Mouse (Mus musculus) spleen, adult 2 months (tissue): ENCODE data around the gene Ano9. TPM values are rescaled to one million over a fixed set of nuclear protein-coding genes. Genes with fewer than 3 reads are reported as not detected.

ENCODE experiments used
- DNase-seq, 2 experiments: peaks; one replicate each; pipeline versions ENCODE4 v3.0.0 to v3.0.0-alpha.2; 2012 to 2021; ENCODE audit warnings: low spot score in 2 of 2, low read depth in 1 of 2
- H3K27ac ChIP-seq: fragments of 200-500 bp; 2 replicates; pipeline ENCODE4 v1.5.1; 2012; ENCODE audit warnings: low read length, inconsistent platforms; ENCODE audit not compliant: insufficient read depth
- H3K27me3 ChIP-seq: fragments of 200-500 bp; 2 replicates; pipeline ENCODE4 v1.6.1; 2012; ENCODE audit warnings: mild to moderate bottlenecking, moderate library complexity, low read length, inconsistent platforms; ENCODE audit not compliant: control insufficient read depth, insufficient read depth
- H3K36me3 ChIP-seq: fragments of 200-500 bp; 2 replicates; pipeline ENCODE4 v1.6.1; 2012; ENCODE audit warnings: mild to moderate bottlenecking, low read length, inconsistent platforms; ENCODE audit not compliant: control insufficient read depth, insufficient read depth
- H3K4me1 ChIP-seq: fragments of 200-500 bp; 2 replicates; pipeline ENCODE4 v1.6.1; 2011; ENCODE audit warnings: inconsistent platforms; ENCODE audit not compliant: control insufficient read depth, insufficient read depth, insufficient read length
- H3K4me3 ChIP-seq: fragments of 200-500 bp; 2 replicates; pipeline ENCODE4 v1.5.1; 2011; ENCODE audit warnings: mild to moderate bottlenecking, inconsistent platforms; ENCODE audit not compliant: insufficient read depth, insufficient read length; ENCODE audit errors: extremely low read depth
- CTCF ChIP-seq: fragments of 200-500 bp; IDR thresholded peaks from 2 replicates; pipeline ENCODE4 v1.5.1; 2011; ENCODE audit warnings: mild to moderate bottlenecking, inconsistent platforms; ENCODE audit not compliant: insufficient read depth, insufficient read length, insufficient replicate concordance; ENCODE audit errors: extremely low read depth
- POLR2A ChIP-seq: fragments of 200-500 bp; IDR thresholded peaks from 2 replicates; pipeline ENCODE4 v1.6.1; 2011; ENCODE audit warnings: low read depth, low read length, inconsistent platforms
- WGBS: fragments of 180-500 bp; shearing (Covaris S2); methylation state at CpG from one replicate; pipeline ENCODE4 v1.1.7; 2018; 5-methylcytosine and 5-hydroxymethylcytosine counted together
- polyA plus RNA-seq: library from polyadenylated mRNA; depleted of rRNA; stranded (reverse); fragments of >200 nt; gene quantifications from 2 replicates; pipeline ENCODE4 v1.2.3, GENCODE M21; 2012; rRNA removed

Ano9 gene
- polyA plus RNA-seq, 1 experiment: 0.02 TPM

DNA sequence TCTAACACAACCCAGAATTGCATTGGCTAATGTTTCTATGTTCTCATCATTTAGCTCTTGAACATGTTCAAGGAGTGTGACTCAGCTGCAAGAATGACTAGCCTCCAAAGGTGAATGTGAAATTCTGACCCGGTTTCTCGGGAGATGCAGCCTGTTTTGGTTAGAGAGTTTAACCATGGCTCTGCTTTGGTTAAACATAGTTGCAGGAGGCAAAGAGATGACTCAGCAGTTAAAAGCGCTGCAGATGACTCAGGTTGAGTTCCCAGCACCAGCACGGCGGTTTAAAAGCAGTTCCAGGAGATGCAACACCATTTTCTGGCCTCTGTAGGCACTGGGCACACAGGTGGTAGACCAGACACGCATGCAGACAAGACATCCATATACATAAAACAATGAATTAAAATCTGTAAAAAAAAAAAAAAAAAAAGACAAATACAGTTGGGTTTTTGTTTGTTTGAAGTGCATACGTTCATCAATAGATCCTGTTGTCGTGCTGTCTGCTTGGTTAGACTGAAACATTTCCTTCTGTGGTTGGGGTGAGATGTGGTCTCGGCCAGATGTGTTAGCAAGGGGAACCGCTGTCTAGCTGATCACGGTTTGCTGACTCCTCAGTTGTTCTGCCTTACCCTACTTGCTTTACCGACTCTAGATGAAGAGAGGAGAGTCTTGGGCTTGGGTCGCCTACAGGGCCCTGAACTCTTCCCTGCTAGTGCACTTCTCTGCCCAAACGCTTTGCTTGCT, 58.8 kb downstream of the Ano9 start:
- Histone ChIP-seq H3K36me3 (no peaks in the 10 kb centered on the region), H3K27ac (no peak overlapping the region), H3K4me1 (peaks cover 10% of the 10 kb centered on the region), H3K27me3 (peaks cover 15% of the 10 kb centered on the region), H3K4me3 (no peak overlapping the region)
- TF ChIP-seq CTCF (no peak), POLR2A (no peak)
- 43% methylated on average over 14 of the region's 14 CpGs for WGBS
- DNase-seq: no peak

DNA sequence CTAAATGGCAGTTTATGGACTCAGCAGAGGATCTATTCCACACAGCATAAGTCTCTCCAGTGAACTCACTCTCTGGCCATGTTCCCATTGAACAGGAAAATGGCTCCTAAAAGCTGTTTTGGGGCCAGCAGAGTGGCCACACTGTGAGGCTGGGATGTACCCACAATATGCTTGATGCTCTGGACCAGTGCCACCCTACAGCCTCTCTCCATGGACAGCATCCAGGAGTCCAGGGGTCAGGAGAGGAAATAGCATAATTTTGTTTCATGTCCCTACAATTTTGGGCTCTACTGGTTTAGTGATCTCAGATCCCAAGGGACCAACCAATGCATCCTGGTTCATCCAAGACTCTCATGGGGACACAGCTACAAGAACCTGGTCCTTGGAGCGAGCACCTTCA, 60.1 kb downstream of the Ano9 start:
- whole genome bisulfite sequencing: 91% methylated on average over 1 of the region's 1 CpGs
- peaks cover 15% of the 10 kb centered on the region for H3K27me3 ChIP-seq
- no peaks in the 10 kb centered on the region for H3K36me3 ChIP-seq
- H3K4me3 ChIP-seq: no peak overlapping the region
- TF ChIP-seq CTCF (no peak), POLR2A (no peak)
- H3K27ac ChIP-seq: no peak overlapping the region
- peaks cover 10% of the 10 kb centered on the region for H3K4me1 ChIP-seq
- no peak for DNase-seq

DNA sequence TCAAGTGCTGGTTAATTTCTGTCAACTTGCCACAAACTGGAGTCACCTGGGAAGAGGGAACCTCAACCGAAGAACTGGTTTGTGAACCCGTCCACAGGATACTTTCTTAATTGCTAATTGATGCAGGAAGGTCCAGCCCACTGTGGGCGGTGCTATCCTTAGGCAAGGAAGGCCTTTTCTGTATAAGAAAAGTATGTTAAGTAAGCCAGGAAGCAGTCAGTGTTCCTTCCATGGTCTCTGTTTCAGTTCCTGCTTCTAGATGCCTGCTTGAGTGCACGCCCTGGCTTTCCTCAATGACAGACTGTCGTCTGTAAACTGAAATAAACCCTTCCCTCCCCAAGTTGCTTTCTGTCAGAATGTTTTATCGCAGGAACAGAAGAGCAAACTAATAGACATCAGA, 60.6 kb downstream of the Ano9 start:
- Histone ChIP-seq H3K4me1 (peaks cover 10% of the 10 kb centered on the region), H3K27ac (no peak overlapping the region), H3K4me3 (no peak overlapping the region), H3K27me3 (peaks cover 15% of the 10 kb centered on the region), H3K36me3 (no peaks in the 10 kb centered on the region)
- no peak for TF ChIP-seq CTCF
- TF ChIP-seq POLR2A: no peak
- WGBS: 64% methylated on average over 6 of the region's 6 CpGs
- no peak for DNase-seq

DNA sequence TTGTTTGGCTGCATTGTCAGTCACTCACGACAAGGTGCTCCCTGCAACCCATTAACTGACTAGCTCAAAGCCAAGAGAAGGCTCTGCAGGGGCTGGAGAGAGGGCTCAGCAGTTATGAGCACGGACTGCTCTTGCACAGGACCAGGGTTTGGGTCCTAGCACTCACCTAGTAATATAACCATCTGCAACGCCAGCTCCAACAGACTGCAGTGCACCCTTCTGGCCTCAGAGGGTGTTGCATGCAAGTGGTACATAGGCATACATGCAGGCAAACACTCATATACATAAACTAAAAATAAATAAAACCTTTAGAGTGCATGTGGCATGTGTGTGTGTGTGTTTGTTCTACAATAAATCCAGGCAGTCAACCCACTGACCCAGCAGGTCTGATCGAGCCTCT, 61.8 kb downstream of the Ano9 start:
- DNase-seq: no peak
- peaks cover 7% of the 10 kb centered on the region for H3K27me3 ChIP-seq
- no peaks in the 10 kb centered on the region for H3K36me3 ChIP-seq
- 79% methylated on average over 4 of the region's 4 CpGs for WGBS
- no peak overlapping the region for H3K4me3 ChIP-seq
- no peak overlapping the region for H3K27ac ChIP-seq
- H3K4me1 ChIP-seq: peaks cover 5% of the 10 kb centered on the region
- TF ChIP-seq CTCF (no peak), POLR2A (no peak)

DNA sequence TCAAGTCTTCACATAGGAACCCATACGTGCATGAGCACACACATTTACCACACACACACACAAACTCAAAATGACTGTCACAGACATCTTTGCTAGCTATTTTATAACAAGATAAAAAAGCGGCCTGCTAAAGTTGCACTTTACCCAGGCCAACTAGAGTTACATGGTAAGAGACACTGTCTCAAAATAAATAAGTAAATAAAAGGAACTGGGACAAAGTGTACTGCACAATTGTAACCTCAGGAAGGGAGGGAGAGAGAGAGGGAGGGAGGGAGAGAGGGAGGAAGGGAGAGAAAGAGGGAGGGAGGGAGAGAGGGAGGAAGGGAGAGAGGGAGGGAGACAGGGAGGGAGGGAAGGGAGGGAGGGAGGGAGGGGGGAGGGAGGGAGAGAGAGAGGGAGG, 65.2 kb downstream of the Ano9 start:
- H3K36me3 ChIP-seq: no peaks in the 10 kb centered on the region
- 74% methylated on average over 2 of the region's 2 CpGs for WGBS
- no peak overlapping the region for H3K4me3 ChIP-seq
- no peak for DNase-seq
- H3K27ac ChIP-seq: no peak overlapping the region
- no peak for TF ChIP-seq POLR2A
- H3K4me1 ChIP-seq: peaks cover 9% of the 10 kb centered on the region; the same call in 1 of the 2 replicates
- H3K27me3 ChIP-seq: no peaks in the 10 kb centered on the region

DNA sequence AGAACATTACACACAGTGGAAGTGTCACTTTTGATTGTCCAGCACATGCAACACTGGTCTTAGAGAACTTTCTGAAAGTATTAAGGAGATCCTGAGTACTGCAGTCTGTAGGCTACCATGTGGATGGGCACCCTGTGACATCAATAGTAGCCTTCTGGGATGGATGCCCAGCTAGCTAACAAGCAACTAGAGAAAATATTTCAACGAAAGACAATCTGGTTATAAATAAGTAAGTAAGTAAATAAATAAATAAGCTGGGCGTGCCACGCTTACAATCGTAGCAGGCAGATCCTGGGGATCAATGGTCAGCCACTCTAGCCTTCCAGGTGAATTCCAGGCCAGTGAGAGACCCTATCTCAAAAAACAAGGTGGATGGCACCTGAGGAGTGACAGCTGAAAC, 65.6 kb downstream of the Ano9 start:
- peaks cover 13% of the 10 kb centered on the region; the same call in 1 of the 2 replicates for H3K4me1 ChIP-seq
- WGBS: 87% methylated on average over 4 of the region's 4 CpGs
- no peak overlapping the region for H3K27ac ChIP-seq

More for the DNA sequence above, 65.6 kb downstream of the Ano9 start:
- no peak for DNase-seq
- no peak for TF ChIP-seq POLR2A
- TF ChIP-seq CTCF: no peak
- Histone ChIP-seq H3K4me3 (no peak overlapping the region), H3K36me3 (no peaks in the 10 kb centered on the region), H3K27me3 (no peaks in the 10 kb centered on the region)

Other genes starting within 250 kb of the Ano9 start
- 39.6 and 43.0 TPM in 2 replicates for gene Psmd13, start 235.8 kb downstream of the Ano9 start, polyA plus RNA-seq
- 13.3 and 15.0 TPM in 2 replicates for gene Sirt3, start 235.5 kb downstream of the Ano9 start, polyA plus RNA-seq
- not detected in 2 replicates for gene Cox8b, start 217.4 kb downstream of the Ano9 start, polyA plus RNA-seq
- 0.12 and 0.32 TPM in 2 replicates for gene Nlrp6, start 196.9 kb downstream of the Ano9 start, polyA plus RNA-seq
- 21.2 and 26.0 TPM in 2 replicates for gene Pgghg, start 176.4 kb downstream of the Ano9 start, polyA plus RNA-seq
- 1.2 and 1.3 TPM in 2 replicates for gene Ifitm5, start 167.5 kb downstream of the Ano9 start, polyA plus RNA-seq
- gene Gm45717, start 161.9 kb downstream of the Ano9 start, polyA plus RNA-seq: not detected in 2 replicates
- gene Ifitm2, start 161.8 kb downstream of the Ano9 start, polyA plus RNA-seq: 279 and 436 TPM in 2 replicates
- 159 and 265 TPM in 2 replicates for gene Ifitm1, start 150.6 kb downstream of the Ano9 start, polyA plus RNA-seq
- 177 and 277 TPM in 2 replicates for gene Ifitm3, start 107.0 kb downstream of the Ano9 start, polyA plus RNA-seq
- gene Ifitm6, start 99.9 kb downstream of the Ano9 start, polyA plus RNA-seq: 25.5 and 45.9 TPM in 2 replicates
- gene Gm17387, start 88.7 kb downstream of the Ano9 start, polyA plus RNA-seq: not detected in 2 replicates
- 0.79 and 1.9 TPM in 2 replicates for gene B4galnt4, start 56.7 kb downstream of the Ano9 start, polyA plus RNA-seq
- 30.1 and 36.7 TPM in 2 replicates for gene Pkp3, start 39.6 kb downstream of the Ano9 start, polyA plus RNA-seq
- 35.8 and 45.5 TPM in 2 replicates for gene Sigirr, start 17.2 kb downstream of the Ano9 start, polyA plus RNA-seq
- gene Ptdss2, start 4.6 kb upstream of the Ano9 start, polyA plus RNA-seq: 26.8 and 27.0 TPM in 2 replicates
- 90.8 and 113 TPM in 2 replicates for gene Rnh1, start 55.1 kb upstream of the Ano9 start, polyA plus RNA-seq
- gene Hras, start 76.2 kb upstream of the Ano9 start, polyA plus RNA-seq: 29.0 and 33.2 TPM in 2 replicates
- gene Lrrc56, start 76.4 kb upstream of the Ano9 start, polyA plus RNA-seq: 5.2 and 5.5 TPM in 2 replicates
- 6.8 and 7.4 TPM in 2 replicates for gene Lmntd2, start 96.3 kb upstream of the Ano9 start, polyA plus RNA-seq
- 13.0 and 18.4 TPM in 2 replicates for gene Rassf7, start 98.1 kb upstream of the Ano9 start, polyA plus RNA-seq
- 29.3 and 31.4 TPM in 2 replicates for gene Phrf1, start 111.0 kb upstream of the Ano9 start, polyA plus RNA-seq
- 105 and 160 TPM in 2 replicates for gene Irf7, start 148.7 kb upstream of the Ano9 start, polyA plus RNA-seq
- 0.14 and 0.15 TPM in 2 replicates for gene Cdhr5, start 159.0 kb upstream of the Ano9 start, polyA plus RNA-seq
- 1.6 and 4.5 TPM in 2 replicates for gene Sct, start 161.3 kb upstream of the Ano9 start, polyA plus RNA-seq
- 0.09 and 0.22 TPM in 2 replicates for gene Drd4, start 174.2 kb upstream of the Ano9 start, polyA plus RNA-seq
- 15.3 and 15.9 TPM in 2 replicates for gene Deaf1, start 209.9 kb upstream of the Ano9 start, polyA plus RNA-seq
- gene Tmem80, start 209.9 kb upstream of the Ano9 start, polyA plus RNA-seq: 32.4 and 37.0 TPM in 2 replicates
- 2.5 TPM in 2 replicates for gene Eps8l2, start 221.1 kb upstream of the Ano9 start, polyA plus RNA-seq